Mouse (Mus musculus) adrenal gland, adult 2 months (tissue): ENCODE measurements around the gene Olfr1279. TPM values are rescaled to one million over a fixed set of nuclear protein-coding genes. Genes with fewer than 3 reads are reported as not detected.
"Not testable (repeated sequence)": the region's sequence is repeated elsewhere in the genome, so short reads cannot be mapped to it uniquely, and the experiment has no call there.

Source experiments
- DNase-seq: peaks from one replicate; pipeline ENCODE4 v3.0.0; 2021
- long read RNA-seq: library from polyadenylated mRNA; stranded (forward); transcript quantifications from one replicate; pipeline ENCODE4 v2.0.0, GENCODE M21; 2021
- polyA plus RNA-seq: library from polyadenylated mRNA; depleted of rRNA; stranded (reverse); fragments of >200 nt; gene quantifications from 2 replicates; pipeline ENCODE4 v1.2.3, GENCODE M21; 2012; rRNA removed
- total RNA-seq, 2 experiments: library from RNA; stranded (reverse); gene quantifications; 2 replicates each; pipeline ENCODE4 v1.2.3; 2021

Gene Olfr1279
- total RNA-seq (not detected), polyA plus RNA-seq (not detected in 2 replicates)
- long read RNA-seq = 0 reads

GRCm38 (mm10) chr2:111300374-111300773 is at the start of gene Olfr1279:
Olfr1279 (plus strand) TSS chr2:111300635.
- no peak for DNase-seq

- no peak for DNase-seq
Observed at GRCm38 (mm10) chr2:111254216-111254615, 46.2 kb upstream of the Olfr1279 start, which contains the start of gene Olfr1276. Olfr1276 (plus strand) TSS chr2:111254516.

DNA sequence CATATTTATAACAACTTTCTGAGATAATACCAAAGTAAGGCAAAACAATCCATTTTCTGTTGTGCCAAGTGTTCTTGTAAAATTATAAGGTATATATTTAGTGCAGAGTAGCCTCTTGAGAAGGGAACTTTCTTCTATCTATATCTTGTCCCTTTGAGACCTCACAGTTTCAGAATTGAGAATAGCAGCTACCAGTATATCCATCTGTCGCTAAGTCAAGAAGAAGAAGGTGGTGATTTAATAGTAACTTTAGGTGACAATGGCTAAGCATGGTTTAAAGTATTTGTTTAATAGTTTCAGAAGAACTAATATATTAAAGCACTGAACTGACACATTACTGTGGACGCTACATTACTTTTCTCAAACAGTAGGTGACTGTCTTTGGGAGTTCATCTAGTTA is 26.4 kb upstream of the Olfr1279 start, which contains the start of gene Olfr1277:
Gene Olfr1277, minus strand, starts transcription at position 101 of the 400 bp plus-strand sequence.
- no peak for DNase-seq

DNA sequence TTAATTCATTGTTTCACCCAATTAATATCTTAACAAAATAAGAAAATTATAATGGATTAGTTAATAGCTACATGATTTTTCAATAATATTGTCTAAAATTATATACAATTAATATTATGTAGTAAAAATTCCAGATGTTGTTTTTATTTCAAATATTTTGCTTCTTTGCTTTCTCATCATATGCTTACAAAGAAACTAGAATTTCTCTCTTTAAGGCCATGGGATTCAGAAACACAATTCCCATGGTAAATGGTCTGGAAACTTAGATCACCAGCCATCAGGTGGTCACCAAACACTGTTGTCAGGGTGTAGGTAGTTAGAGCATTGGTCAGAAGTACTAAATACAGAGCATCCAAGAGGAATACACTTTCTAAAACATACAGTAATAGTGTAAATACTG is 10.6 kb upstream of the Olfr1279 start, which contains the start of gene Olfr1278:
Gene Olfr1278, plus strand, starts transcription at position 301 of the 400 bp plus-strand sequence.
- DNase-seq = no peak

DNA sequence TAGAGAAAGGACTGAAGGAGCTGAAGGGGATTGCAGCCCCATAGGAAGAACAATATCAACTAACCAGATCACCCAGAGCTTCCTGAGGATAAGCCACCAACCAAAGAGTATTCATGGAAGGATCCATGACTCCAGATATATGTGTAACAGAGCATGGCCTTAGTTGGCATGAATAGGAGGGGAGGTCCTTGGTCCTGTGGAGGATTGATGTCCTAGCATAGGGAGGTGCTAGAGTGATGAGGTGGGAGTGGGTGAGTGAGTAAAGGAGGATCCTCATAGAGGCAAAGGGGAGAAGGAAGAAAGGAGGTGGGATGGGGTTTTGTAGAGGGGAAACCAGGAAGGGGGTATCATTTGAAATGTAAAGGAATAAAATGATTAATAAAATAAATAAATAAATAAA is 1.9 kb upstream of the Olfr1279 start:
- no peak for DNase-seq

DNA sequence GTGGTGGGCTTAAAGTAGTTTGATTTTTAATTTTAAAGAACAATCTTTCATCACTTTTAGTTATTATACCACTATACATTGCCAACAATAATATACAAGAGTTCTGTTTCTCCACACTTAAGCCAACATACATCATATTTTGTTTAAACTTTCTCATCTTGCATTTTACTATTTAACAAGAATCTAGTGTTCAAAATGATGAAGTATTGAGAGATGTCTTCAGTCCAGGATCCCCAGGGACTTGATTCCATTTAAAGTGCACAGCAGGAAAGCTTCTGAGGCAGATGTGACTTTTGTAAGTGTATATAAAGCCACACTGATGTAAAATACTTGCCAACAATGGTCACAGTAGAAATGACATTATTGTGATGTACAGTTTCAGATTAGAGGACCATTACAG is 13.3 kb downstream of the Olfr1279 start, which contains the start of gene Olfr1280:
Gene Olfr1280, plus strand, starts transcription at position 301 of the 400 bp plus-strand sequence.
- DNase-seq = no peak

DNA sequence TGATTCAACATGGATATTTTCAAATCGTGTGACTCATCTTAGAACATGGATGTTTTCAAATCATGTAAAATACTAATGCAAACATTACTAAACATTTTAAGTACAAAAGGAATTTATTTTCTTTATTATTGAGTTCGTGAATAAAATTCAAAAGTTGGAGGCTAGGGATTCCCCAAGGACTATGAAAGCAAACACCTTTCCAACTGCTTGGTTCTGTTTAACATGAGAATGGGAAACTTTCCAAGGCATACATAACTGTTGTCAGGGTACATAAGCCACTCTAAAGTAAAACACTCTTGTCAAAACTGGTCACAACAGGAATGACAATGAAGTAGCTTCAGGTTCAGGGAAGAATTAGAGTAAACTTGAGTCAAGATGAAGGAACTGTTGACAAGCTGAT is 25.8 kb downstream of the Olfr1279 start, which contains the start of gene Olfr1281:
Gene Olfr1281, plus strand, starts transcription at position 301 of the 400 bp plus-strand sequence.
- DNase-seq = no peak

GRCm38 (mm10) chr2:111333721-111334120 is 33.3 kb downstream of the Olfr1279 start:
- DNase-seq = not testable (repeated sequence)

DNA sequence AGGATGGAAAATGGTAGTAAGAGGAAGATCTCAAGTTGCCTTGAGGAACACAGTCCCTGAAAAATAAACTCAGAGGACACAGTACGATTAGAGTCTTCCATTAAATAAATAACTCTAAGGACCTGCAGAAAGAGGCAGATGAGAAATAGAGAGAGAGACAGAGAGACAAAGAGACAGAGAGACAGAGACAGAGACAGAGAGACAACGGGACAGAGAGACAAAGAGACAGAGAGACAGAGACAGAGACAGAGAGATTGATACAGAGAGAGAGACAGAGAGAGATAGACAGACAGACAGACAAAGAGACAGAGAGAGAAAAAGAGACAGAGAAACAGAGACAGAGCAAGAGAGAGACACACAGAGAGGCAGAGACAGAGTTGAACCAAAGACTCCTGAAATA is 35.5 kb downstream of the Olfr1279 start, which contains the start of gene Olfr1282:
Gene Olfr1282, minus strand, starts transcription at position 101 of the 400 bp plus-strand sequence.
- no peak for DNase-seq

Other genes with a start within 250 kb of the Olfr1279 start
- not detected for gene Gm13941, start 194.7 kb upstream of the Olfr1279 start, total RNA-seq
- not detected in 2 replicates for gene Gm13941, start 194.7 kb upstream of the Olfr1279 start, polyA plus RNA-seq
- not detected for gene Gm15130, start 147.7 kb upstream of the Olfr1279 start, total RNA-seq
- not detected in 2 replicates for gene Gm15130, start 147.7 kb upstream of the Olfr1279 start, polyA plus RNA-seq
- gene 4930430A15Rik, start 71.0 kb upstream of the Olfr1279 start, total RNA-seq = not detected
- gene 4930430A15Rik, start 71.0 kb upstream of the Olfr1279 start, polyA plus RNA-seq = not detected in 2 replicates
- gene Olfr1275, start 65.3 kb upstream of the Olfr1279 start, total RNA-seq = not detected
- gene Olfr1275, start 65.3 kb upstream of the Olfr1279 start, polyA plus RNA-seq = not detected in 2 replicates
- not detected for gene Olfr1276, start 46.1 kb upstream of the Olfr1279 start, total RNA-seq
- gene Olfr1276, start 46.1 kb upstream of the Olfr1279 start, polyA plus RNA-seq = not detected in 2 replicates
- not detected for gene Olfr1277, start 26.5 kb upstream of the Olfr1279 start, total RNA-seq
- gene Olfr1277, start 26.5 kb upstream of the Olfr1279 start, polyA plus RNA-seq = not detected in 2 replicates
- not detected for gene Olfr1278, start 10.5 kb upstream of the Olfr1279 start, total RNA-seq
- gene Olfr1278, start 10.5 kb upstream of the Olfr1279 start, polyA plus RNA-seq = not detected in 2 replicates
- not detected for gene Olfr1280, start 13.4 kb downstream of the Olfr1279 start, total RNA-seq
- gene Olfr1280, start 13.4 kb downstream of the Olfr1279 start, polyA plus RNA-seq = not detected in 2 replicates
- not detected for gene Olfr1281, start 25.9 kb downstream of the Olfr1279 start, total RNA-seq
- gene Olfr1281, start 25.9 kb downstream of the Olfr1279 start, polyA plus RNA-seq = not detected in 2 replicates
- not detected for gene Olfr1282, start 35.4 kb downstream of the Olfr1279 start, total RNA-seq
- not detected in 2 replicates for gene Olfr1282, start 35.4 kb downstream of the Olfr1279 start, polyA plus RNA-seq
- not detected for gene Olfr1283, start 66.2 kb downstream of the Olfr1279 start, total RNA-seq
- gene Olfr1283, start 66.2 kb downstream of the Olfr1279 start, polyA plus RNA-seq = not detected in 2 replicates
- gene Olfr1284, start 74.9 kb downstream of the Olfr1279 start, total RNA-seq = not detected
- gene Olfr1284, start 74.9 kb downstream of the Olfr1279 start, polyA plus RNA-seq = not detected in 2 replicates
- gene Olfr1286, start 122.5 kb downstream of the Olfr1279 start, total RNA-seq = not detected
- not detected in 2 replicates for gene Olfr1286, start 122.5 kb downstream of the Olfr1279 start, polyA plus RNA-seq
- not detected for gene Olfr1287, start 148.5 kb downstream of the Olfr1279 start, total RNA-seq
- not detected in 2 replicates for gene Olfr1287, start 148.5 kb downstream of the Olfr1279 start, polyA plus RNA-seq
- gene Olfr1288, start 173.5 kb downstream of the Olfr1279 start, total RNA-seq = not detected
- not detected in 2 replicates for gene Olfr1288, start 173.5 kb downstream of the Olfr1279 start, polyA plus RNA-seq
- not detected for gene Olfr1289, start 180.2 kb downstream of the Olfr1279 start, total RNA-seq
- not detected in 2 replicates for gene Olfr1289, start 180.2 kb downstream of the Olfr1279 start, polyA plus RNA-seq
- not detected for gene Olfr1290, start 193.2 kb downstream of the Olfr1279 start, total RNA-seq
- not detected in 2 replicates for gene Olfr1290, start 193.2 kb downstream of the Olfr1279 start, polyA plus RNA-seq
- gene Olfr1291-ps1, start 196.5 kb downstream of the Olfr1279 start, total RNA-seq = not detected
- gene Olfr1291-ps1, start 196.5 kb downstream of the Olfr1279 start, polyA plus RNA-seq = not detected in 2 replicates
- not detected for gene Olfr1293-ps, start 224.6 kb downstream of the Olfr1279 start, total RNA-seq
- gene Olfr1293-ps, start 224.6 kb downstream of the Olfr1279 start, polyA plus RNA-seq = not detected in 2 replicates
- gene Olfr1294, start 239.7 kb downstream of the Olfr1279 start, total RNA-seq = not detected
- gene Olfr1294, start 239.7 kb downstream of the Olfr1279 start, polyA plus RNA-seq = not detected in 2 replicates